Mouse (Mus musculus) embryo, embryonic 10.5 days (tissue): ENCODE measurements around the gene L3mbtl4.
A peak's percentile ranks its signal among the peaks of the same experiment; 100 is the strongest.

Source experiments
- DNase-seq: peaks from one replicate; pipeline ENCODE4 v3.0.0-alpha.2; 2015; ENCODE audit warnings: low spot score

L3mbtl4 gene

DNA sequence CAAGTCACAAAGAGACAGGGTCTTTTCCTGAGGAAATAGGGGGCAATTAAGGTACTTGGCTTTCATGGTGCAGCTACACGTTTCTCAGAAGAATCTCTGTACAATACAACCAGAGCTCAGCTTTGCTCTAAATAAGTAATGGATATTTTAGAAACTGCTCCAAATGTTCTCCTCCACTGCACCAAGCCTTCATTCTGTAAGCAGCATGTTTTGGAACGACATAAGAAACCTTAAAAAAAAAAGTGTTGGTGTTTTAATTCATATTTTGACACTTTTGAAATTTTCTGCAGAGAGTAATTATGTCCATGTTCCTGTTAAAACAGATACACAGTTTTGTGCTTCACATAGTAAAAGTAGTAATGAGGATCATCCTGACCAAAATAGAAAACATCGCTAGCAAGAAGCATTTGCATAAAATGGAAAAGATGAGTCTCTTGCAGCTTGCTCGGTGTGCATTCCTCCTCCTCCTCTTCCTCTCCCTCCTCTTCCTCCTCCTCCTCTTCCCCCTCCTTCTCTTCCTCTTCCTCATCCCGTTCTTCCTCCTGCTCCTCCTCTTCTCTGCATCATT lies 369.0 kb downstream of the L3mbtl4 start:
- DNase-seq: no peak

DNA sequence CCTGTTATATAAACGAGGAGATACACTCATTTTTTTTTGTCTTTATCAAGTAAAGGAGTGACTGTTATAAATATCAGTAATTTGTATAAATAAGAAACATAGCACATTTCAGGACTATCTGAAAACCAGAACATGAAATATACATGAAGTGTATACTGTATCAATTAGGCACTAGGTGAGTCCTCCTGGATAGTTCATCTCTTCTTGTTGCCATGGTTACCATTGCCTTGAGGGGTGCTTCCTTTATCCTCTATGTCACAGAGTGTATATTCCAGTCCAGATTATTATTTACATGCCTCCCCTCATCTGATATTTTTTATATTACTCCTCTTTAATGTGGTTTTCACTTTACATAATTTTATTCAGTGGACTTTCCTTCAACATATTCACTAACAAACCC lies 392.9 kb downstream of the L3mbtl4 start:
- DNase-seq: no peak

DNA sequence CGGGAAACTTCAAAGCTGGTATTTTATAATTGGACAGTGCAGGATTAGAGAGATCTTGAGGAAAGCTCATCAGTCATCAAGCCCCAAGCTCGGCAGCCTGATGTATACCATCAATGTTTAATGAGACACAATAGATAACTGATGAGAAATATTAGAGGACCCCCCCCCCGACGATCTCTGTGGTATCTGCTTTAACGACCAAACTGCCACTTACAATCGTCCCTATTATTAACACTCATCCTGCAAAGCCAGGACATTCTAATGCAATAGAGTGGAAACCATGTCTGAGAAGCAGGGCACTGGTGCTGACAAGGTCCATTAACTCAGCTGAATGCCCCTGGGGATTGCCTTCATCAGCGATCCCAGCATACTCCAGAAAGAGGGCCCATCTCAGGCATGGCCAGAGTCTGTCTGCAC lies 398.5 kb downstream of the L3mbtl4 start:
- DNase-seq: peak; percentile 17

DNA sequence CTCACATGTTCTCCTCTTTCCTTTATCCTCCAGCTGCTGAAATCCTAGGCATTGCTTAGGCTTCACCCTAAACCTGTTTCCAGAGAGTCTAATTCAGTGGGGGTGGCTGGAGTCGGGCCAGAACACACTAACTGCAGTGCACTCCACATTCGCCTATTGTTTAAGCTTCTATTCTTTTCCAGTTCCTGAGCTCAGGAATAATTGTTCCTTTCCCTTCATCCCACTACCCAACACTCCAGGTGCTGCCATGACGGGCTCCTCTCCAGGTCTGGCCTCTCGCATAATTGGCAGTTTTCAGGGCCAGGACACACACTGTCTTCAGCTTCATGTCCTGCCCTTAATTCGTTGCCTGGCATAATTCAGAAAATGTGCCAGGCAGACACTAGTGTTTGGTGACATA lies 437.1 kb downstream of the L3mbtl4 start:
- no peak for DNase-seq

DNA sequence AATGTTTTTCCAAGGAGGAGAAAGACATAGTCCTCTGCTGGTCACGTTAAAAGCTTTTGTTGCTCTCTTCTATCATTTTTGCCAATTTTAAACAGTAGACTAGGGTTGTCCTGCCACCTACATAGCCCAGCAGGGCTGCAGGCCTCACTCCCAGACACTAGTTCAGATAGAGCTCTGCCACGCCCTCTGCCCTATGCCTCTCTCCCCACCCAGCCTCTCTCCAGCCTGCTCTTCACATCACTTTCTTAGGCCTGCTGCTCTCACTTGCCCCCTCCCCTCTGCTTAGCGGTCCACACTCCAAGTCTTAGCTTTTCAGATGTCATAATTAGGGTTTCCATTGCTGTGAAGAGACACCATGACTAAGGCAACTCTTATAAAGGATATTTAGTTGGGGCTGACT lies 437.8 kb downstream of the L3mbtl4 start:
- DNase-seq: no peak

DNA sequence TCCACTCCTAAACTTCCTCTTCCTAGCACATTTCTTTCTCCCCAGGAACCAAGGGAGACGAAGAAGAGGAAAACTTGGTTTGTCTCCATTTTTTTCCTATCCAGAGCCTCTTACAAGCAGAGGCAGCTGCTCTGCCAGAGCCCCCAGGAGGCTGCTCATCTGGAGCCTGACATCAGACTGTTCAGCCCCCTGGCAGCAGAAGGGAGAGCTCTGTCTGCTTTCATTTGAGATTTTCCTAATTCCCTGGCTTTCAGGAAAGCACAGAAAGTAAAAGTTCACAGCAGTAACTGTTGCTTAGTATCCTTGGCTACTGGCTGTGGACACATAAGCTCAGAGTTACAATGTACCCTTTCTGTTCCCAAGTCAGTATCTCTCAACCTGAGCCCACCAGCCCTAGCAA lies 474.7 kb downstream of the L3mbtl4 start:
- no peak for DNase-seq

DNA sequence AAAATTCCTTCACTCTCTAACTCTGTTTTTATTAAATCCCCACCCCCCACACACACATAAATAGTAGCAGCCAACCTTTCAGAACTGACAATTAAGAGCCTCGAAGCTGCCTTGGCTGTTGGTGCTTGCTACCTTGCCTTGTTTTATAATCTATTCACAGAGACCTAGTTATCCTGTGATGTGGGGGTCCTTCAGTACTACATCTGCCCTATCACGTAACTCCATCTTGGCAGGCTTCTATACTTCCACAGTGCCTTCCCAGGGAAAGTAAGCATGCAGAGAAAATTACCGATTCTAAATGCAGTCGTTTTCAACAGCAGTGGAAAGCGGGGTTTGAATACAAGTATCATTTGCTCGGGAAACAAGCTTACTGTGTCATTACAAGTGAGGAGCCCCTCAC lies 476.9 kb downstream of the L3mbtl4 start:
- no peak for DNase-seq

DNA sequence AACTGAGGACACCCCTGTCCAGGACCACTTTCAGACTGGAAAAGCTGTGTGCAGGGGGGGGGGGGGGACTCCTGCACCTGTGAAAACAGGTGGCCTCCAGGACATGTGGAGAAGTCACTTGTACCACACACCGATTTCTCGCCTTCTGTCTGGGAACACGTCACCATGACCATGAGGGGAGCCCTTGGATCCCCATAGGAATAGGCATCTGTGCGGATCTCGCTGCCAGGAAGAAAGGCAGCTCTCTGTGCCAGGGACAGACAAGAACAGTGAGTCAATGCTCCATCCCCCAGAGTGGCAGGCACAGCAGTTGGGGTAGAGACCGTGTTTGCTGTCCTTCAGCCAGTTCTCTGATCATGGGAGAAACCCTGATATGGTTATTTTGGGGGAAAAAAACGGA lies 479.5 kb downstream of the L3mbtl4 start:
- no peak for DNase-seq

DNA sequence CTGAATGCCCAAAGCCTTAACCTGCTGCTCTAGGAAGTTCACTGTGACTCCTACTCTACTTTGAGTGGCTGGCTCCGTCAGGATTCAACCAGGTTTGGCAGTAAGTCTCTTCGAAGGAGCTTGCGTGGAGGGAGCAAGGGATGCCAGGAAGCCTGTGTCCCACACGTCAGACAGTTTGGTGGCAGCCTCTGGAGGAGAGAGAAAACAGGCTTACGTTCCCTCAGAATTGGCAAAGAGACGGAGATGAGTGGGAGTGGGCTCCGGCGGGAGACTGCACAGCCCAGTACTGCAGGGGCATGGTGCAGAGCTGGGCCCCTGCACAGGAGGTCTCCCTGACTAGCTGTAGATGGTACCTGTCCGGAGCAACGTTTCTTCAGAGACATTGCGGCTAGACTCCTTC lies 481.2 kb downstream of the L3mbtl4 start:
- DNase-seq: no peak

DNA sequence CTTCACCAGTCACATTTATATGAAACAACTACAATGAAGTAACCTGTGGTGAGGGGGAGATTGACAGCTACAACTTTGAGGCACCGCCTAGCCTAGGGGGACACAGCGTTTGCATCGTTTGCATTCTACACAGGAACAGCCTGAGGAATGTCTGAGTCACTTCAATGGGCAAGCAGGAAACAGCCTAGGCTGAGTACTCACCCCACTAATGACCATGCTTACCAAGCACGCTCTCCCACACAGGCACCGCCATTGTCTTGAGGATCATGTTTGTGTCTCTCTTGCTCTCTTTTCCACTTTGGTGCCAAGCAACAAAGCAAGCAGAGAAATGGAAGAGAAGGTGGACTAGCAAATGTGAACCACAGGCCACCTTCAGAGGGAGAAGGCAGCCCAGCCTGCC lies 484.8 kb downstream of the L3mbtl4 start:
- DNase-seq: no peak

DNA sequence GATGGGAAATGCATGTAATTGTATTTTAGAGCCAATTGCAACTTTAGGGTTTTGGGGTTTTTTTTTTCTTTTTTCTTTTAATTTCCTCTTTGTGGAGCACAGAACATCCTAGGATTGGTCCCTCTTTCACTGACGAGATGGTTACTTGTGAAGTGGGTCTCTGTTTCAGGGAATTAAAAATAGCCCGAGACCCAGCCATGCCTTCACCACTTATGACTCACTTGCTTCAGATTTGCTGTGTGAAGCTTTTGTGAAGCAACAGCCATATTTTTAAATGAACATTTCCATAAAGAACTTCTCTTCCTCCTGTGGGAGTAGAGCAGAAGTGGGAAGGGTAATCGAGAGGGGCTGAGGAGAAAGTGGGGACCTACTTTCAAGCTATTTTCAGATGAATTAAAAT lies 485.3 kb downstream of the L3mbtl4 start:
- DNase-seq: no peak

DNA sequence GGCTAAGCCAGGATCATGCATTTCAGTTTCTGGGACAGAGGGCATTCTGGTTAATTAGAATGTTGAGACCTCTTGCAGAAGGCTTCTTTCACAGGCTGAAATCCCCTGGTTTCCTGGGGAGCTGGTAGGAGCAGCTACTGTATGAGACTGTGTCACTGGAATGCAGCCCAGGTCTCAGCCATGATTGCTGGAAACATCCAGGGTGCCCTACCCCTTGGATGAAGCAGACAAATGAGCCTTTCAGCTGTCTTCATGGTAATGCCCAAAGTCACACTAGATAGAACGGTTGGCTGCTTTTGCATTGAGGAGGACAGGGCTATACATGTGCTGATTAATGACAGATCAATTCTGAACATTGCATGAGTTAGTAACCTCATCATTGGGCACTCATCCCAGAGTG lies 486.4 kb downstream of the L3mbtl4 start:
- DNase-seq: no peak

DNA sequence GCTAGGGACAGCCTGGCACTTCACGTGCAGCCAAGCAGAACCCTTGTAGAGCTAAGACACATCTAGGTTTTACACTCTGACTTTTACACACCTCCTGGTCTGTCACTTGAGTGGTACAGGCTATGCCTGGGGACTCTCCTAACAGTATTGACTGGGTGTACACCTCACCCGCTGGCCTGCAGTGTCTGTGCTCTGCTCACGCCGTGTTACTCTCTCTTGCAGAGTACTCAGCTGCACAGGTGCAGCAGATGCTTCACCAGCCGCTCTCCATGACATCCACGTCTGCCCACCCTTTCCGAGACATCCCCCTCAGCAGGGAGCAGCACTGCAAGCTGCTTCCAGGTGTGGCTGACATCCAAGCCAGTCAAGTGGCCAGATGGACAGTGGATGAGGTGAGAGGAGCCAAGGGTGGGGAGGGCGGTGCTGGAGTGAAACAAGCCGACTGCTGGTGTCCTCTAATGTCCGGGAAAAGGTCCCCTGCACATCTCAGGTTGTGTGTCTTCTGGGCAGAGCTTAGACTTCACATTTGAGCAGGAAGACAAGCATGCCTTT lies 490.8 kb downstream of the L3mbtl4 start:
- DNase-seq: no peak

DNA sequence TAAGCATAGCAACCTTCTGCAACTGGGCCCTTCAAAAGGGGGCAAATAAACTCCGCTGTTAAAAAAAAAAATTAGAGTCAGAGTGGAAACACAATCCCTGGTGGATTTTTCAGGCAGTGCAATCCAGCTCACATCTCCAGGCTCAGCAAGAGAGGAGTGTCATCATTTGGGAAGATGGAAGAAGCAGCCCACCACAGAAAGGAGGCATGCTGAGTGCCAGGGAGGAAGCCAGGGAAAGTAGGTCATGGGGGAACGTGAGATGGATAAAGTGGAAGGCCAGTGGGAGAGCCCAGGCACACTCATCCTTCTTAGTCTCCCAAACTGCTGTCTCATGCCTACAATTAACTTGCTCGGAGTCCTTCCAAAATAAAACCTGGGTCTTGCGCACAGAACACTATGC lies 496.0 kb downstream of the L3mbtl4 start:
- DNase-seq: no peak

DNA sequence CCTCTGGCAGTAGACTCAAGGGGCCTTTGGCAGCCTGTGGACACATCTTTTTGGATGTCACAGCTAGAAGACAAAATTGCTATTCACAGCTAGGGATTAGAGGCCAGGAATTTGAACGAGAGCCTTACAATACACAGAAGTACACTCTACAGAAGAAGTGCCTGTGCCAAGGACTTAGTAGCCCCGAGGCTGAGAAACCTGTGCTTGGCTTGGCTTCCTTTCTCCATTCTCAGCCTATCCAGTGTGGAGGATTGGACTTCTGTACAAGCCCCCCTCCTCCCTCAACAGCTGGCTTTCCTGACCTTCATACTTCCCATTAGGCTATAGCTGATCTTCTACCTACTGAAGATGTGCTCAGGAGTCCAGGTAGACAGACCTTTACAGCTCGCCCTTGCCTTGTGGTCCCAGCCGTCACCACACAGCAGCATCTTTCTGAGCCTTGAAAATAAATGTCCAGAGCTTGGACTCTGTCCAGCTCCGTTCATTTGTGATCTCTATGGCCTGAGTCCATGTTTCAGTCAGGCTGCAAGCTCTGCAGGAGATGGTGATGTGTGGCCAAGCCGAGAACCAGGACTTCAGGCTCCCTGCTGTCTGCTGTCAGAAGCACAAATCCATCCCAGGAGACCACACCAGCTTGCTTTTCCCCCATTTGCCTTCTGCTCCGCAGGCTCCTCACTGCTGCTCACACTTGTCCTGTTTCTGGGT lies 497.6 kb downstream of the L3mbtl4 start:
- no peak for DNase-seq

DNA sequence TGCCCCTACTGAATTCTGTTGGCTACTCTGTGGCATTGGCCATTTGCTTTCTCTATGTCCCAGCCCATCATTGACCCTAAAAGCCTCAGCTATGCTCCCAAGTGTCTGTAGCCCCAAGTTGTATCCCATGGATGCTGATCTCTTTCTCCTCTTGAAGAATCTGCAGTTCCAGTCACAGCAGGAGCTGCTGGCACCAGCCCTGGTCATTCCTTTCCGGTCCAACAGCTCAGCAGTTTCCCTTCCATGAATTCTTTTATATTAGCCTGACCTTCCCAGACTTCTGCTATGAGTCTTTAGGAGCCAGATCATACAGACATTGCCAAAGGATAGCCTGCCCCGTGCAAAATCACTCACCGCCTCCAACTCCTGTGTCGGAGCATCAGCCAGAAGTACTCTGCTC lies 520.1 kb downstream of the L3mbtl4 start:
- no peak for DNase-seq

DNA sequence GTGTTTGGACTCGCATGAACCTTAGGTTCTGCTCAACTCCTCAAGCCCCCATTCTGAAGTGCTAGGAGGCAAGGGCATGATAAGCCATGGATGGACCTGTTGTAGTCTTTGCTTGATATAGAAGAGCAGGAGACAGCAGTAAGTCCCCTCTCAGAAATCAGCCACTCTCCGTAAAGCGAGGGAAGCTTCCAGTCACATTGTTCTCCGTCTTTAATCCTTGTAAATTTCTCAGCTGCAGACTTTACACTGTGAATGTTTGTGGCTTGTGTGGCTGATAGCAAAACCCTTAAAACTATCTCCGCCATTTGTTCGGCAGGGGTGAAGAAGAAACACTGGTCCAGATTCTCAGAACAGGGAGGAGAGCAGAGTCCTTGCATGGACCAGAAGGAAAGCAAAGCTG lies 552.7 kb downstream of the L3mbtl4 start, which contains the start of gene Tmem200c:
Gene Tmem200c (plus strand): TSS at position 301 of the 400 bp plus-strand sequence.
- no peak for DNase-seq
